Mouse (Mus musculus) right cerebral cortex, postnatal 4 days (tissue): ENCODE results near the gene Eml6.
"Not testable (repeated sequence)": the region's sequence is repeated elsewhere in the genome, so short reads cannot be mapped to it uniquely, and the experiment has no call there.

Experiments used
- DNase-seq: peaks from one replicate; pipeline ENCODE4 v3.0.0-alpha.2; 2022

Eml6 gene

DNA sequence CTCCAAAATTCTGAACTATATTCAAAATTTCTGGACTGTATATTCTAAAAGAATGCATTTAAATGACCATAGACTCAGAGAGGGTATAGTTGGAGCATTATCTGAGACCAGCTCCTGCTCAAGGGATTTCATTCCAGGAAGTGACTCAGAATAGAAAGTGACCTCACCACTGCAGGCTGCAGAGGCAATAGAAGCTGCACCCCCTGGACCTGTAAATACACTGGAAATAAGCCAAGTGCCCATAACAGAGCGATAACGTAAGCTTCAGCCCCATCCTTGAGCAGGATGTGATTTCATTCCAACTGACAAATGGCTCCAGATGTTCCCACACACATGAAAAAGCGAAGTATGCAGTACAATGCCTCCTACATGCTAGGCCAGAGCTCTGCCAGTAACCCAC, 186.1 kb downstream of the Eml6 start:
- DNase-seq: no peak

GRCm38 (mm10) chr11:29837066-29837465, 188.8 kb downstream of the Eml6 start:
- no peak for DNase-seq

DNA sequence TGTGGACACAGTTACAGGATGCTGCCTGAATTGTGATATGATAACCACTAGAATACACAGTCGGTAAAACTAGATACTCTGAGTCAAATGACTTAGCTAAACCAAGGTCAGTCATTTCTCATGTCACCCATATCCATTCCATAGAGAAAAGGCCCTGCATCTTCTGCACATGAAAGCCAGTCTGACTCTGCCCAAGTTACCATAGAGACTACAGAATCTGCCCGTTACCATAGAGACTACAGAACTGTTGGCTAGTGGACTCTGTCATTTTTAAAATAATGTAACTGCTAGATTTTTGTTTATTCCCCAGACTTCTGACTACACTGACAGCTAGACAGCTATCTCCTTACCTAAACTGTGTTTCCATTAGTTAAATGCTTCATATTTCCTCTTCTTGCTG, 198.1 kb downstream of the Eml6 start:
- DNase-seq: no peak

DNA sequence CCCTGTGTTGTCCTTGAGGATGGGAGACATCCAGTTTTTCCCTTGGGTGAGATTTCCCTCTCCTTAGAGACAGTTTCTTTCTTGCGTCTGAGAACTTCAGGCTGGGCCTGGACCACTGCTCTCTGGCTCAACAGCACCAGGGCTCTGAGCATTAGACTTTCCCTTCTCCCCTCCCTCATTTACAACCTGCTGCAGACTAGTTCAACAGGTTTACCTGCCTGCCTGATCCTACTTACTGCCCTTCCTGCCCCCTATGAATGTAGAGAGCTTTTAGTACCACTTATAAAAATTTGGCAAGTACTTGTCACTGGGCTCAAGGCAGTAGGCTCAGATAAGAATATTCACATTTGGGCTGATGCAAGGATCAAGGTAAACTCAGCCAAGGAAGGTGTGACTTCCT, 199.8 kb downstream of the Eml6 start:
- no peak for DNase-seq

GRCm38 (mm10) chr11:29825271-29825718, 200.5 kb downstream of the Eml6 start, which contains the start of gene 4931440F15Rik:
Gene 4931440F15Rik, minus strand, starts transcription at chr11:29825668.
- not testable (repeated sequence) for DNase-seq

- DNase-seq: peak; percentile 10
Observed at GRCm38 (mm10) chr11:29824474-29825270, 201.2 kb downstream of the Eml6 start.

DNA sequence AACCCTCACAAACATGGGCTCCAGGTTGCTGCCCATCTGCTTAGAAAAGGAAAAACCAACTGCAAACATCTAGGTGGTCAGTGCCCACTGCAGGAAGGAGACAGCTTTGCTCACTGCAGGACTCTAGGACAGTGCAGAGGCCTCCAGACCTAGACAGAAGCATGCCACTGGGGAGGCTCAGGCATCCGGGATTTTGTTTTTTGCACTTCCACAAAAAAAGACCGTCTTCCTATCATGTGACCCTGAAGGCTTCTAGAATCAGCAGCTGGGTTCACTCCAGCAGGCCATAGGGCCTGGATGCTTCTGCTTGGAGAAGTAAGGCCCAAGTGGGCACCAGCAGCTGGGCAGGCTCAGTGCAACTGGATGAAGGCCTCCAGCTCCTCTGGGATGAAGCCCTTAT, 202.7 kb downstream of the Eml6 start:
- DNase-seq: no peak

GRCm38 (mm10) chr11:29815670-29816069, 210.2 kb downstream of the Eml6 start:
- no peak for DNase-seq

GRCm38 (mm10) chr11:29815261-29815660, 210.6 kb downstream of the Eml6 start:
- no peak for DNase-seq

DNA sequence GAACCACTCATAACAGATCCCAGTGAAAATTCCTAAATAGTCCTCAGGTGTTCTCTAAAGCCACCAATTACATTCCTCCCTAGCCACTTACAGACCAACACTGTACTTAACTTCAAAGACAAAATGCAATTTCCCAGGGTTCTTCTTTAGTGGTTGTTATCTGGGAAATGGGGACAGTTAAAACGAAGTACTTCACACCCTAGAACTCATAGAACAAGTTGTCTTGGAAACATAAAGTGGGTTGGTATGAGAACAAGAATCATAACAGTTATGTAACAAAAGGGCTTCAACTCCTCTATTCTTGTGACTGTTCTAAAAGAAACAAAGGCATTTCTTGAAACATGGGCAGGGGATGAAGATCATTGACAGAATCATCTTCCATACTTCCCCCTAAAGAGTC, 212.6 kb downstream of the Eml6 start:
- no peak for DNase-seq

- no peak for DNase-seq
Observed at GRCm38 (mm10) chr11:29812475-29812874, 213.4 kb downstream of the Eml6 start.

DNA sequence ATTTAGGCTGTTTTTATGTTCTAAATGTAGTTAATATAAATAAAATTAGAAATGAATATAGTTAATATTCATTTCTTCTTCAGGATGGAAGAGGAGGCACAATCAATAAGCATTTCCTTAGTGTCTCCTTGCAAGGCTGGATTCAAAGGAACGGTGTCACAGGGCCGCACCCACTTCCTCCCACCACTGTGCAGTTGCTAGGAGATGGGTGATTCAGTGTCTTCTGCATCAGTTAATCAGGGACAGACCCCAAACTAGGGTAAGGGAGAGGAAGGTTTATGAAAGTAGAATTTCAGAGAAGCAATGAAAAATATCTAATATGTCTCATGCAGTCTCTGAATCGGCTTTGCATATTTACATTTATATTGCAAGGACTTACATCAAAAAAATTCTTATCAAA, 215.5 kb downstream of the Eml6 start:
- no peak for DNase-seq

GRCm38 (mm10) chr11:29808981-29809589, 216.7 kb downstream of the Eml6 start:
- DNase-seq: no peak

GRCm38 (mm10) chr11:29808173-29808980, 217.5 kb downstream of the Eml6 start:
- peak; percentile 32 for DNase-seq

- DNase-seq: no peak
Observed at GRCm38 (mm10) chr11:29807325-29807724, 218.5 kb downstream of the Eml6 start.

DNA sequence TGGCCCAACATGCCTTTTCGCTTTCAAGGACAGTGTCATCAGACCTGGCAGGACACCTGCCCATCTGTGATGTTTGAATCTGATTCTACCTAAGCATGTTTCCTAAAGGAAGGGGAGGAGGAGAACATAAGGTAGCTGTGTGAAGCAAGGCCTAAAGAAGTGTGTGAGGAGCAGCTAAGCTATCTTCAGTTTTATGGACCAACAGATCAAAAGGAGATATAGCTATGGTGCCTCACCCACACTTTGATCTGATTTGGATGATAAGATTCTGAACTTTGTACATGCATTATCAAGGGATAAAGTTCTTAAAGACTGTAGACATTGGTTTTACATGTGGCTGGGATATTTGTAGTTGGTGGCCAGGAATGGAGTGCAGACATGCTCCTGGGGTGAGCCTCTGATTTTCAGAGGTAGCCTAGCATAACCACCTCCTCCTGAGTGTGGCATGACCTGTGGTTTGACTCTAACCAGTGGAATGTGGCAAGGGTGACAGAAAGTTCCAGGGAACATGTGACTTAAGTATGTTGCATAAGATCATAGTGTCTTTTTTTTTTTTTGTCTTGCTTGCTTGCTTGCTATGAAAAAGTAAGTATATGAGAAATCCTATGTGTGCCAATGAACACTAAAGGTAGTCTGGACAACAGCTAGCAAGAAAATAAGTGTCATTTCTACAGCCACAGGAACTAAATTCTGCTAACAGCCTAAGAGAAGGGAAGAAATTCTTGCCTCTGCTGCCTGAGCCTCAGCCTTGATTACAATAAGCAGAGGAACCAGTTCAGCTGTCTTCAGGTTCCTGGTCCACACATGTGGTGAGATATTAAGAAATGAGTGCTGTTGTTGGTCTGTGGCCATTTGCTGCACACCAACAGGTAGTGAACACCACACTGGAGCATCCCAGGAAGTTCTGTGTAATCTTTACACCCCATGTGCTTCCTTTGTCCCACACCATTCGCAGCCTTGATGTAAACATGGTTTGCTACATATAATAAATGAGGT, 224.1 kb downstream of the Eml6 start:
- DNase-seq: no peak

- DNase-seq: no peak
Observed at GRCm38 (mm10) chr11:29799839-29800238, 226.0 kb downstream of the Eml6 start.

DNA sequence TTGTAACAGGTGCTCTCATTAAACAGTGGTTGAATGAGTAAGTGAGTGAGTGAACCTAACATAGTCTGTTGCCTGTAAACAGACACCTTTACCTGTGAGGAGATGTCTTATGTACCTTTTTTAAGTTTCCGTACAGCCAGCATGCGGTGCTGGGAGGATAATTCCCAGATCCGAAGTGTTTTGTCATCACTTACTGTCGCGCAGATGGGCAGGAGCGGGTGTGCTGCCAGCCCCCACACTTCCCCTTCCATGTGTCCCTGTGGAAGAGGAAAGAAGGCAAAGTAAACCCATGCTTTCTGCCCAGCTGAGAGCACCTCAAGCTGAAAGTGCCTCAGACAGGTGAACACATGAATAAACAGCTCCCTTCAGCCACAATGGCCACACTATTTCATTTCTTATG, 230.7 kb downstream of the Eml6 start:
- DNase-seq: no peak

GRCm38 (mm10) chr11:29794475-29794874, 231.4 kb downstream of the Eml6 start:
- DNase-seq: no peak

- DNase-seq: no peak
Observed at GRCm38 (mm10) chr11:29790796-29791195, 235.0 kb downstream of the Eml6 start.

GRCm38 (mm10) chr11:29788921-29789638, 236.8 kb downstream of the Eml6 start:
- peak; percentile 69 for DNase-seq

- DNase-seq: no peak
Observed at GRCm38 (mm10) chr11:29788499-29788898, 237.3 kb downstream of the Eml6 start.
